Mouse (Mus musculus) right cerebral cortex, postnatal 36 days (tissue): ENCODE data around the gene Rhox2c.
"Not testable (repeated sequence)": the region's sequence is repeated elsewhere in the genome, so short reads cannot be mapped to it uniquely, and the experiment has no call there.

Experiments
- DNase-seq, 2 experiments: peaks; one replicate each; pipeline ENCODE4 v3.0.0; 2022; ENCODE audit warnings: low spot score in 2 of 2, mixed read lengths in 1 of 2

Rhox2c gene

GRCm38 (mm10) chrX:37453380-37453779 is at the start of gene Rhox2c:
TSS of gene Rhox2c (plus strand) at chrX:37453680.
- DNase-seq, result not testable (repeated sequence)

GRCm38 (mm10) chrX:37411767-37412166 is 41.7 kb upstream of the Rhox2c start, which contains the start of gene Rhox2b:
TSS of gene Rhox2b (plus strand) at chrX:37412067.
- not testable (repeated sequence) for DNase-seq

GRCm38 (mm10) chrX:37432194-37432593 is 21.3 kb upstream of the Rhox2c start, which contains the start of gene Rhox4b:
TSS of gene Rhox4b (plus strand) at chrX:37432494.
- not testable (repeated sequence) for DNase-seq

- DNase-seq, result not testable (repeated sequence)
These were observed 4.8 kb downstream of the Rhox2c start, which contains the start of gene Rhox3c for GRCm38 (mm10) chrX:37458285-37458684. TSS of gene Rhox3c (plus strand) at chrX:37458585.

GRCm38 (mm10) chrX:37480037-37480436 is 26.6 kb downstream of the Rhox2c start, which contains the start of gene Rhox4c:
TSS of gene Rhox4c (plus strand) at chrX:37480337.
- not testable (repeated sequence) for DNase-seq

GRCm38 (mm10) chrX:37514059-37514458 is 60.6 kb downstream of the Rhox2c start, which contains the start of gene Rhox4d:
TSS of gene Rhox4d (plus strand) at chrX:37514359.
- DNase-seq, result not testable (repeated sequence)
